Mouse (Mus musculus) midbrain, embryonic 11.5 days (tissue): ENCODE results near the gene St6gal1. TPM values are rescaled to one million over a fixed set of nuclear protein-coding genes. Genes with fewer than 3 reads are reported as not detected.

ENCODE experiments used
- ATAC-seq: fragments of 200-750 bp; cut with Nextera tagmentation; 2 replicates; pipeline ENCODE4 v1.8.0; 2017; ENCODE audit warnings: moderate TSS enrichment, moderate library complexity; ENCODE audit not compliant: low FRiP score
- DNase-seq: peaks from one replicate; pipeline ENCODE4 v3.0.0; 2015; ENCODE audit warnings: low spot score; ENCODE audit errors: missing footprints
- H3K27ac ChIP-seq: fragments of 300-500 bp; sonication (generic); 2 replicates; pipeline ENCODE4 v1.5.1; 2014; ENCODE audit warnings: low read depth, low read length
- H3K27me3 ChIP-seq: fragments of 300-500 bp; sonication (generic); 2 replicates; pipeline ENCODE4 v1.6.1; 2014; ENCODE audit warnings: mild to moderate bottlenecking, low read length, moderate library complexity, mixed read lengths; ENCODE audit not compliant: control insufficient read depth, insufficient read depth
- H3K36me3 ChIP-seq: fragments of 300-500 bp; sonication (generic); 2 replicates; pipeline ENCODE4 v1.6.1; 2014; ENCODE audit warnings: mild to moderate bottlenecking, low read length, moderate library complexity, mixed read lengths; ENCODE audit not compliant: control insufficient read depth, insufficient read depth
- H3K4me1 ChIP-seq: fragments of 300-500 bp; sonication (generic); 2 replicates; pipeline ENCODE4 v1.6.1; 2014; ENCODE audit warnings: low read length; ENCODE audit not compliant: control insufficient read depth, insufficient read depth
- H3K4me2 ChIP-seq: fragments of 300-500 bp; sonication (generic); 2 replicates; pipeline ENCODE4 v1.6.1; 2014; ENCODE audit warnings: mild to moderate bottlenecking, moderate library complexity
- H3K4me3 ChIP-seq: fragments of 300-500 bp; sonication (generic); 2 replicates; pipeline ENCODE4 v1.5.1; 2014; ENCODE audit warnings: low read depth, low read length
- H3K9ac ChIP-seq: fragments of 300-500 bp; sonication (generic); 2 replicates; pipeline ENCODE4 v1.6.1; 2014; ENCODE audit warnings: low read length
- H3K9me3 ChIP-seq: fragments of 300-500 bp; sonication (generic); 2 replicates; pipeline ENCODE4 v1.6.1; 2016; ENCODE audit warnings: low read length; ENCODE audit not compliant: control insufficient read depth
- WGBS: fragments of 180-500 bp; shearing (Covaris S2); extraction: QIAGEN DNeasy Blood & Tissue Kit; methylation state at CpG from one replicate; pipeline ENCODE4 v1.1.7; 2014; 5-methylcytosine and 5-hydroxymethylcytosine counted together
- polyA plus RNA-seq: library from polyadenylated mRNA; unstranded; fragments of >200 nt; fragmentation: Nextera tagmentation; extraction: Ambion mirVana; gene quantifications from 2 replicates; pipeline ENCODE4 v1.2.1, GENCODE M21; 2014

Gene St6gal1
- polyA plus RNA-seq, 1 experiment from 2014 or later: 31.8 TPM

- 72% methylated on average over 14 of the region's 14 CpGs for WGBS
These were observed 47.4 kb downstream of the St6gal1 start for GRCm38 (mm10) chr16:23271746-23272520.

GRCm38 (mm10) chr16:23272521-23273230 lies 48.1 kb downstream of the St6gal1 start:
- Histone ChIP-seq H3K4me1 (peaks cover 33% of the 10 kb centered on the region), H3K9me3 (no peaks in the 10 kb centered on the region), H3K4me2 (no peak overlapping the region), H3K4me3 (no peak overlapping the region), H3K36me3 (no peaks in the 10 kb centered on the region), H3K9ac (no peak overlapping the region), H3K27me3 (no peaks in the 10 kb centered on the region; the same call in 1 of the 2 replicates), H3K27ac (no peak overlapping the region)
- ATAC-seq (no peak), DNase-seq (peak; percentile 82)
- WGBS: 59% methylated on average over 9 of the region's 9 CpGs

More at GRCm38 (mm10) chr16:23271746-23272520, 47.4 kb downstream of the St6gal1 start:
- no peak for ATAC-seq
- Histone ChIP-seq H3K9me3 (no peaks in the 10 kb centered on the region), H3K27ac (no peak overlapping the region), H3K4me3 (no peak overlapping the region), H3K4me2 (no peak overlapping the region), H3K4me1 (peaks cover 33% of the 10 kb centered on the region), H3K9ac (no peak overlapping the region), H3K27me3 (no peaks in the 10 kb centered on the region; the same call in 1 of the 2 replicates), H3K36me3 (no peaks in the 10 kb centered on the region)
- DNase-seq: peak; percentile 82

- no peaks in the 10 kb centered on the region; the same call in 1 of the 2 replicates for H3K27me3 ChIP-seq
- H3K27ac ChIP-seq: no peak overlapping the region
- peak; percentile 82 for DNase-seq
- no peaks in the 10 kb centered on the region for H3K9me3 ChIP-seq
- ATAC-seq: no peak
- no peak overlapping the region for H3K4me2 ChIP-seq
- H3K4me1 ChIP-seq: peaks cover 33% of the 10 kb centered on the region
- H3K9ac ChIP-seq: no peak overlapping the region
- H3K36me3 ChIP-seq: no peaks in the 10 kb centered on the region
- no peak overlapping the region for H3K4me3 ChIP-seq
- WGBS: 75% methylated on average over 6 of the region's 6 CpGs
These were observed 49.5 kb downstream of the St6gal1 start for GRCm38 (mm10) chr16:23274005-23274404.

- H3K4me3 ChIP-seq: no peak overlapping the region
- DNase-seq (peak; percentile 85), ATAC-seq (no peak)
- peaks cover 28% of the 10 kb centered on the region for H3K4me1 ChIP-seq
- H3K9ac ChIP-seq: no peak overlapping the region
- 82% methylated on average over 7 of the region's 7 CpGs for WGBS
- no peaks in the 10 kb centered on the region for H3K9me3 ChIP-seq
- no peak overlapping the region for H3K4me2 ChIP-seq
- no peaks in the 10 kb centered on the region for H3K27me3 ChIP-seq
- H3K27ac ChIP-seq: no peak overlapping the region
- H3K36me3 ChIP-seq: no peaks in the 10 kb centered on the region
These were observed 50.2 kb downstream of the St6gal1 start for GRCm38 (mm10) chr16:23274606-23275310.

- Histone ChIP-seq H3K4me1 (peaks cover 19% of the 10 kb centered on the region), H3K4me3 (no peak overlapping the region), H3K27me3 (no peaks in the 10 kb centered on the region), H3K9ac (no peak overlapping the region), H3K27ac (no peak overlapping the region), H3K4me2 (no peak overlapping the region), H3K9me3 (no peaks in the 10 kb centered on the region), H3K36me3 (no peaks in the 10 kb centered on the region)
- DNase-seq: peak; percentile 59
- 84% methylated on average over 2 of the region's 2 CpGs for WGBS
- no peak for ATAC-seq
These were observed 51.1 kb downstream of the St6gal1 start for GRCm38 (mm10) chr16:23275661-23276060.

- no peak overlapping the region for H3K27ac ChIP-seq
- no peaks in the 10 kb centered on the region for H3K9me3 ChIP-seq
- no peak for ATAC-seq
- H3K27me3 ChIP-seq: no peaks in the 10 kb centered on the region
- H3K9ac ChIP-seq: no peak overlapping the region
- no peaks in the 10 kb centered on the region for H3K36me3 ChIP-seq
- no peaks in the 10 kb centered on the region for H3K4me1 ChIP-seq
- no peak overlapping the region for H3K4me3 ChIP-seq
- DNase-seq: peak; percentile 47
- 80% methylated on average over 9 of the region's 9 CpGs for WGBS
- no peak overlapping the region for H3K4me2 ChIP-seq
These were observed 55.6 kb downstream of the St6gal1 start for GRCm38 (mm10) chr16:23279879-23280741.

GRCm38 (mm10) chr16:23280742-23281090 lies 56.2 kb downstream of the St6gal1 start:
- DNase-seq (peak; percentile 23), ATAC-seq (no peak)
- no peaks in the 10 kb centered on the region for H3K27me3 ChIP-seq
- WGBS: 85% methylated on average over 4 of the region's 4 CpGs
- no peaks in the 10 kb centered on the region for H3K36me3 ChIP-seq
- H3K4me3 ChIP-seq: no peak overlapping the region
- H3K9ac ChIP-seq: no peak overlapping the region
- no peaks in the 10 kb centered on the region for H3K9me3 ChIP-seq
- H3K4me2 ChIP-seq: no peak overlapping the region
- H3K4me1 ChIP-seq: no peaks in the 10 kb centered on the region
- no peak overlapping the region for H3K27ac ChIP-seq

GRCm38 (mm10) chr16:23282241-23282640 lies 57.7 kb downstream of the St6gal1 start:
- WGBS: 93% methylated on average over 5 of the region's 5 CpGs
- no peak overlapping the region for H3K4me2 ChIP-seq

More at GRCm38 (mm10) chr16:23282241-23282640, 57.7 kb downstream of the St6gal1 start:
- no peaks in the 10 kb centered on the region for H3K36me3 ChIP-seq
- H3K9me3 ChIP-seq: no peaks in the 10 kb centered on the region
- peak; percentile 21 for DNase-seq
- H3K27ac ChIP-seq: no peak overlapping the region
- H3K9ac ChIP-seq: no peak overlapping the region
- ATAC-seq: no peak
- no peaks in the 10 kb centered on the region for H3K27me3 ChIP-seq
- no peaks in the 10 kb centered on the region for H3K4me1 ChIP-seq
- no peak overlapping the region for H3K4me3 ChIP-seq
